Mouse (Mus musculus) ES-Bruce4 (cell line): Measurements from ENCODE around the gene Tmem131l. TPM values are rescaled to one million over a fixed set of nuclear protein-coding genes. Genes with fewer than 3 reads are reported as not detected.

Experiments
- H3K27ac ChIP-seq: 2 replicates; pipeline ENCODE4 v1.5.1; 2012; ENCODE audit warnings: low read length, inconsistent platforms; ENCODE audit not compliant: insufficient read depth
- H3K27me3 ChIP-seq: 2 replicates; pipeline ENCODE4 v1.6.1; 2012; ENCODE audit warnings: mild to moderate bottlenecking, low read length, inconsistent platforms; ENCODE audit not compliant: control insufficient read depth, poor library complexity, insufficient read depth, severe bottlenecking
- H3K36me3 ChIP-seq: 2 replicates; pipeline ENCODE4 v1.6.1; 2012; ENCODE audit warnings: inconsistent platforms, mild to moderate bottlenecking, low read length, moderate library complexity; ENCODE audit not compliant: control insufficient read depth, poor library complexity, insufficient read depth, severe bottlenecking
- H3K4me1 ChIP-seq: one replicate; pipeline ENCODE4 v1.8.1; 2011; ENCODE audit warnings: low read length; ENCODE audit not compliant: control insufficient read depth, insufficient read depth
- H3K4me3 ChIP-seq: 2 replicates; pipeline ENCODE4 v1.5.1; 2011; ENCODE audit warnings: low read depth, mild to moderate bottlenecking, low read length
- H3K9ac ChIP-seq: 2 replicates; pipeline ENCODE4 v1.6.1; 2012; ENCODE audit warnings: low read depth, mild to moderate bottlenecking, inconsistent platforms; ENCODE audit not compliant: poor library complexity, severe bottlenecking
- H3K9me3 ChIP-seq: replicated peaks from 2 replicates; pipeline ENCODE4 v1.6.1; 2012; ENCODE audit warnings: mild to moderate bottlenecking, low read length, inconsistent platforms; ENCODE audit not compliant: control insufficient read depth, poor library complexity, insufficient read depth, severe bottlenecking
- CTCF ChIP-seq: IDR thresholded peaks from one replicate; pipeline ENCODE4 v1.8.1; 2011; ENCODE audit warnings: low read depth, low read length
- EP300 ChIP-seq: IDR thresholded peaks from 2 replicates; pipeline ENCODE4 v1.6.1; 2011; ENCODE audit warnings: low read depth, low read length; ENCODE audit not compliant: insufficient read depth
- POLR2A ChIP-seq: IDR thresholded peaks from one replicate; pipeline ENCODE4 v1.8.1; 2011; ENCODE audit warnings: low read length; ENCODE audit not compliant: insufficient read depth
- polyA plus RNA-seq: library from polyadenylated mRNA; stranded (reverse); fragments of >200 nt; gene quantifications from 2 replicates; pipeline ENCODE4 v1.2.4, GENCODE M21; 2011; ENCODE audit warnings: low read depth; ENCODE audit not compliant: missing spikeins, insufficient read depth, insufficient read length

Gene Tmem131l
- polyA plus RNA-seq, 1 experiment = 51.5 TPM

- Histone ChIP-seq H3K4me3 (no peak overlapping the region), H3K27me3 (no peaks in the 10 kb centered on the region), H3K27ac (no peak overlapping the region), H3K9ac (no peak overlapping the region), H3K9me3 (no peaks in the 10 kb centered on the region), H3K4me1 (peaks cover 8% of the 10 kb centered on the region), H3K36me3 (no peaks in the 10 kb centered on the region; the same call in 1 of the 2 replicates)
- TF ChIP-seq POLR2A = no peak
- TF ChIP-seq CTCF = no peak
- TF ChIP-seq EP300 = no peak
Measured at GRCm38 (mm10) chr3:83969081-83969480, 70.9 kb downstream of the Tmem131l start.

DNA sequence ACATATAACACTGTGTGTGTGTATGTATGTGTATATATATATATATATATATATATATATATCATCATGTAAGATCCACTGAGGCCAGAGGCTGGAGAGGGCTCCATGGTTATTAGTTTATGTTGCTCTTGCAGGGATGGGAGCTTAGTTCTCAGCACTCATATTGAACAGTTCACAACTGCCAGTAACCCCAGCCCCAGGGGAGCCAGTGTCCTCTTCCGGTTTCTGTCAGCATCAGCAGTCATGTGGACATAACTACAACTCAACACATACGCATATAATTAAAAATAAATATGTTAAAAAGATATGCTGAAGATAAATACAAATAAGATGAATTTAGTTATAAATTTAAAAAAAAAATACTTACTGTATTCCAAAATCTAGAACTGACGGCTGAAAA is 72.2 kb downstream of the Tmem131l start:
- Histone ChIP-seq H3K27ac (no peak overlapping the region), H3K4me3 (no peak overlapping the region), H3K9me3 (no peaks in the 10 kb centered on the region), H3K9ac (no peak overlapping the region), H3K27me3 (no peaks in the 10 kb centered on the region), H3K36me3 (no peaks in the 10 kb centered on the region; the same call in 1 of the 2 replicates), H3K4me1 (peaks cover 8% of the 10 kb centered on the region)
- TF ChIP-seq EP300 (no peak), CTCF (no peak), POLR2A (no peak)

DNA sequence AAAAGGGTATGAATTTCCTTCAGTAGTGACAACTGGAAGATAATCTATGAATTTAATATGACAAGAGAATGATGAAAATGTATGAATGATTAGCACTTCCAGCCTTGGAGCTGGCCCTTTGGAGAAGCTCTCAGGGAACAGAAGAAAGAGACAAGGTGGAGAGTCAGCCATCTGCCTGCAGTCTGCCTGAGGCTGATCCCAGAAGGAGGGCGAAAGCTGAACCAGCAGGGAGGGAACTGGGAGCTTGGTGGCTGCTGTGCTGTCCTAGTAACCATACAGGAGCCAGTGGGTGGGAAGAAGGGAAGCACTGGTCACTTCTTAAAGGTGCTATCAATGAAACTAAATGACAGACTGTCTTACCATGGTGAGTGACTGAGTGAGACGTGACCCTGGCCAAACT is 74.6 kb downstream of the Tmem131l start:
- no peak overlapping the region for H3K9ac ChIP-seq
- H3K27me3 ChIP-seq = no peaks in the 10 kb centered on the region
- H3K27ac ChIP-seq = no peak overlapping the region
- no peaks in the 10 kb centered on the region for H3K9me3 ChIP-seq
- TF ChIP-seq EP300 (no peak), CTCF (no peak), POLR2A (no peak)
- H3K4me3 ChIP-seq = no peak overlapping the region
- peaks cover 8% of the 10 kb centered on the region for H3K4me1 ChIP-seq
- H3K36me3 ChIP-seq = peaks cover 2% of the 10 kb centered on the region; the same call in 1 of the 2 replicates

- TF ChIP-seq POLR2A (no peak), CTCF (no peak), EP300 (no peak)
- H3K36me3 ChIP-seq = peaks cover 2% of the 10 kb centered on the region; the same call in 1 of the 2 replicates
Measured at GRCm38 (mm10) chr3:83963705-83964104, 76.3 kb downstream of the Tmem131l start.

DNA sequence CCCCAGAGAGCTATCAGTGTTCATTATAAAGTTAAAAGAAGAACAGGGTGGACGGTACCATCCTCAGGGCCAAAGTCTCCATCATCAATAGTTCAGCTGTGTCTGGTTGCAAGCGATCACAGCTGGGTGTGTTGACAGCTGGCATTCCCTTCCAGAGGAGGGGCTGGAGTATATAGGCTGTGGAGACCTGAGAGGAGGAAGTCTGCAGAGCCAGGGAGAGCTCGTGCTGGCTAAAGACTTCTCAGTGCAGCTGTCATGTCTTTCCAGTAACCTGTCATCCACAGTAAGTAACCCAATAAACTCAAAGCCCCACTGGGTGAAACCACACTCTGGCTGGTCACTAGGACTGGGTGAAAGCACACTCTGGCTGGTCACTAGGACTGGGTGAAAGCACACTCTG is 77.4 kb downstream of the Tmem131l start:
- Histone ChIP-seq H3K9me3 (no peaks in the 10 kb centered on the region), H3K4me1 (peaks cover 3% of the 10 kb centered on the region), H3K27me3 (no peaks in the 10 kb centered on the region), H3K36me3 (peaks cover 2% of the 10 kb centered on the region), H3K9ac (no peak overlapping the region), H3K4me3 (no peak overlapping the region), H3K27ac (no peak overlapping the region)
- no peak for TF ChIP-seq POLR2A
- TF ChIP-seq EP300 = no peak
- no peak for TF ChIP-seq CTCF

More at GRCm38 (mm10) chr3:83963705-83964104, 76.3 kb downstream of the Tmem131l start:
- no peak overlapping the region for H3K9ac ChIP-seq
- H3K4me1 ChIP-seq = peaks cover 3% of the 10 kb centered on the region
- no peaks in the 10 kb centered on the region for H3K27me3 ChIP-seq
- H3K27ac ChIP-seq = no peak overlapping the region
- H3K9me3 ChIP-seq = no peaks in the 10 kb centered on the region
- no peak overlapping the region for H3K4me3 ChIP-seq

GRCm38 (mm10) chr3:83962076-83962475 is 77.9 kb downstream of the Tmem131l start:
- no peak overlapping the region for H3K27ac ChIP-seq
- H3K36me3 ChIP-seq = peaks cover 2% of the 10 kb centered on the region
- H3K4me1 ChIP-seq = peaks cover 3% of the 10 kb centered on the region
- TF ChIP-seq CTCF (no peak), POLR2A (no peak), EP300 (no peak)
- H3K9me3 ChIP-seq = no peaks in the 10 kb centered on the region
- no peaks in the 10 kb centered on the region for H3K27me3 ChIP-seq
- H3K9ac ChIP-seq = no peak overlapping the region
- no peak overlapping the region for H3K4me3 ChIP-seq
